Mouse (Mus musculus): ENCODE results near the gene Cbwd1. TPM values are rescaled to one million over a fixed set of nuclear protein-coding genes. Genes with fewer than 3 reads are reported as not detected.

The Cbwd1 gene
- 0.05 and 0.65 TPM in 2 replicates for polyA plus RNA-seq (2012; rRNA removed; ENCODE audit: low replicate concordance)

GRCm38 (mm10) chr19:24961172-24961962, at the start of gene Cbwd1:
Gene Cbwd1 (minus strand): TSS chr19:24961610.

GRCm38 (mm10) chr19:24999201-24999886, 37.9 kb upstream of the Cbwd1 start, which contains the start of gene Dock8:
Gene Dock8 (plus strand): TSS chr19:24999534.

GRCm38 (mm10) chr19:24900581-24901220, 60.7 kb downstream of the Cbwd1 start, which contains the start of gene Foxd4:
Gene Foxd4 (minus strand): TSS chr19:24901197.

GRCm38 (mm10) chr19:24875129-24875870, 86.1 kb downstream of the Cbwd1 start, which contains the start of gene Gm10053:
Gene Gm10053 (plus strand): TSS chr19:24875686.

Other genes starting within 250 kb of the Cbwd1 start
- gene Pgm5, start 99.8 kb downstream of the Cbwd1 start, polyA plus RNA-seq (2012; rRNA removed; ENCODE audit: low replicate concordance), result 10.3 and 12.3 TPM in 2 replicates
- 2.6 and 5.9 TPM in 2 replicates for gene Gm10053, start 85.9 kb downstream of the Cbwd1 start, polyA plus RNA-seq (2012; rRNA removed; ENCODE audit: low replicate concordance)
- gene Foxd4, start 60.4 kb downstream of the Cbwd1 start, polyA plus RNA-seq (2012; rRNA removed; ENCODE audit: low replicate concordance), result not detected in 2 replicates
- gene Dock8, start 37.9 kb upstream of the Cbwd1 start, polyA plus RNA-seq (2012; rRNA removed; ENCODE audit: low replicate concordance), result 9.1 and 13.0 TPM in 2 replicates

All from duodenum, adult 2 months (tissue).